Mouse (Mus musculus): ENCODE measurements at regions not wholly inside any gene's neighbourhood (a gene's known extent, or its start where the extent isn't known, plus 50 kb on each side); places are given as distances from the start of the nearest gene placed in this dataset.

- WGBS = 78% methylated on average over 3 of the region's 3 CpGs
- Histone ChIP-seq H3K4me3 (ENCODE audit: insufficient read depth, low read depth, low read length) (no peak overlapping the region), H3K27ac (ENCODE audit: insufficient read depth, low read depth, low read length) (no peak overlapping the region), H3K4me1 (ENCODE audit: control insufficient read depth, insufficient read depth, low read length) (no peaks in the 10 kb centered on the region)
- TF ChIP-seq CTCF (IDR thresholded peaks at IDR 0.05; ENCODE audit: insufficient read depth, low read depth, low read length) (no peak), POLR2A (IDR thresholded peaks at IDR 0.05; ENCODE audit: insufficient read depth, low read depth, low read length) (no peak)
These were observed 246.8 kb downstream of the Kcnj2 start for GRCm38 (mm10) chr11:111312802-111313201.

DNA sequence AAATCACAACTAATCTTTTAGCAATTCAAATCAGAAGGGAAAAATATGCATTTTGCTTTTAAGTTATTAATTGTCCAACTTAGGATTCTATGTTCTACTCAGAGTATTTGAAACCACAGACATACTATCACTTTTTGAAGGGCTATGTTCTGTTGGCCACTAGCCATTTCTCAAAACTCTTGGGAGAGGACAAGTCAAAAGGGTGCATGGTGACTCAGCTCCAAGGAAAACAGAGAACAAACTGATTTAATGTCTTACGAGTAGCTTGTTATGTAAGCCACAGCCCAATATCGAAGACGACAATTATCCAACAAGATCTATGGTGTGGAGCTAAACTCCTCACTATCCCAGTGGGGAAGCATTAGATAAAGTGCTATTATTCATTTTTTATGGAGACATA lies 247.6 kb downstream of the Kcnj2 start:
- no peak overlapping the region for H3K27ac ChIP-seq (ENCODE audit: insufficient read depth, low read depth, low read length)
- no peak for TF ChIP-seq CTCF (IDR thresholded peaks at IDR 0.05; ENCODE audit: insufficient read depth, low read depth, low read length)
- no peak for TF ChIP-seq POLR2A (IDR thresholded peaks at IDR 0.05; ENCODE audit: insufficient read depth, low read depth, low read length)
- 58% methylated on average over 3 of the region's 3 CpGs for WGBS

DNA sequence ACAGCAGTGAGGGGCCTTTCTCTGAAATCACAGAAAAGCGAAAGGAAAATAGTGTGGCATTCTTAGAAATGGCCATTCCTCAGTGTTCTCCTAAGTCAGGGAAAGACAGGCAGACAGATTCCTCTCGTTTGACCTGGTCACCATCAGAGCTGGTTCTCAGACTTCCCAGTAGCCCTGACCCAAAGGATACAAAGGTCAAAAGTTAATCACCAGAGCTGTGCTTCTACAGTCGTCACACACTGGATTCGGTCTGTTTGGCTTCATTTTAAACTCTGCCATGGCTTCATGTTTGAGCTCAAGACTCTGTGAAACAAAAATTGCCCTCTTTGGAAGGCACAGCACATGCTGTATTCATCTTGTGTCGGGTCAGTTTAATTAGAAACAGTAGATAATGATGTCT lies 255.6 kb downstream of the Kcnj2 start:
- TF ChIP-seq CTCF (IDR thresholded peaks at IDR 0.05; ENCODE audit: insufficient read depth, low read depth, low read length) (no peak), POLR2A (IDR thresholded peaks at IDR 0.05; ENCODE audit: insufficient read depth, low read depth, low read length) (no peak)
- no peak overlapping the region for H3K27ac ChIP-seq (ENCODE audit: insufficient read depth, low read depth, low read length)
- 77% methylated on average over 5 of the region's 5 CpGs for WGBS
- no peak overlapping the region for H3K4me3 ChIP-seq (ENCODE audit: insufficient read depth, low read depth, low read length)
- H3K4me1 ChIP-seq (ENCODE audit: control insufficient read depth, insufficient read depth, low read length) = no peaks in the 10 kb centered on the region

More for the DNA sequence above, 247.6 kb downstream of the Kcnj2 start:
- Histone ChIP-seq H3K4me3 (ENCODE audit: insufficient read depth, low read depth, low read length) (no peak overlapping the region), H3K4me1 (ENCODE audit: control insufficient read depth, insufficient read depth, low read length) (no peaks in the 10 kb centered on the region)

- H3K4me1 ChIP-seq (ENCODE audit: control insufficient read depth, insufficient read depth, low read length) = no peaks in the 10 kb centered on the region
- WGBS = 82% methylated on average over 5 of the region's 5 CpGs
- H3K27ac ChIP-seq (ENCODE audit: insufficient read depth, low read depth, low read length) = no peak overlapping the region
- TF ChIP-seq POLR2A (IDR thresholded peaks at IDR 0.05; ENCODE audit: insufficient read depth, low read depth, low read length) = no peak
- no peak for TF ChIP-seq CTCF (IDR thresholded peaks at IDR 0.05; ENCODE audit: insufficient read depth, low read depth, low read length)
- no peak overlapping the region for H3K4me3 ChIP-seq (ENCODE audit: insufficient read depth, low read depth, low read length)
These were observed 258.6 kb downstream of the Kcnj2 start for GRCm38 (mm10) chr11:111324453-111325010.

GRCm38 (mm10) chr11:111326915-111327314 lies 261.0 kb downstream of the Kcnj2 start:
- WGBS = 88% methylated on average over 3 of the region's 3 CpGs
- TF ChIP-seq CTCF (IDR thresholded peaks at IDR 0.05; ENCODE audit: insufficient read depth, low read depth, low read length) = no peak
- Histone ChIP-seq H3K4me1 (ENCODE audit: control insufficient read depth, insufficient read depth, low read length) (no peaks in the 10 kb centered on the region), H3K4me3 (ENCODE audit: insufficient read depth, low read depth, low read length) (no peak overlapping the region), H3K27ac (ENCODE audit: insufficient read depth, low read depth, low read length) (no peak overlapping the region)

DNA sequence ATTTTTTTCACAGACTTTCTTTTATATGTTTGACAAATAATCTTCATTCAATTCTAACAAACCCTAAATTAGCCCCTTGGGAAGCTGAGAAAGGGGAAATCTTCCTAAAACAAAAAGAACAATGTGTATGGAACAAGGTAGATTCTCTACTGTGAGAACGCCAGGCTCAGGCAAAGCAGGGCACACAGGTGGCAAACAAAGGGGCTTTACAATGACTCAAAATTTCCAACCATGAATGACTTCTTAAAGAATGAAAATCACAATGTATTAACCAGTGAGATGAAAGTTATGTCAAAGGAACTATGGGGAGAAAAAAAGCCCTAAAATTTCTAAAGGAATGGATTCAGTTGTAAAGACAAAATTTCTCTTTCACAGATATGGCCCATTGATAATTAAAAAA lies 262.3 kb downstream of the Kcnj2 start:
- Histone ChIP-seq H3K4me1 (ENCODE audit: control insufficient read depth, insufficient read depth, low read length) (no peaks in the 10 kb centered on the region), H3K27ac (ENCODE audit: insufficient read depth, low read depth, low read length) (no peak overlapping the region), H3K4me3 (ENCODE audit: insufficient read depth, low read depth, low read length) (no peak overlapping the region)
- 53% methylated on average over 1 of the region's 1 CpGs for WGBS
- no peak for TF ChIP-seq CTCF (IDR thresholded peaks at IDR 0.05; ENCODE audit: insufficient read depth, low read depth, low read length)

- H3K27ac ChIP-seq (ENCODE audit: insufficient read depth, low read depth, low read length) = no peak overlapping the region
- H3K4me1 ChIP-seq (ENCODE audit: control insufficient read depth, insufficient read depth, low read length) = no peaks in the 10 kb centered on the region
- H3K4me3 ChIP-seq (ENCODE audit: insufficient read depth, low read depth, low read length) = no peak overlapping the region
- TF ChIP-seq POLR2A (IDR thresholded peaks at IDR 0.05; ENCODE audit: insufficient read depth, low read depth, low read length) (no peak), CTCF (IDR thresholded peaks at IDR 0.05; ENCODE audit: insufficient read depth, low read depth, low read length) (no peak)
These were observed 265.6 kb downstream of the Kcnj2 start for GRCm38 (mm10) chr11:111331592-111331991.

GRCm38 (mm10) chr11:111333021-111333420 lies 267.1 kb downstream of the Kcnj2 start:
- Histone ChIP-seq H3K4me1 (ENCODE audit: control insufficient read depth, insufficient read depth, low read length) (no peaks in the 10 kb centered on the region), H3K27ac (ENCODE audit: insufficient read depth, low read depth, low read length) (no peak overlapping the region), H3K4me3 (ENCODE audit: insufficient read depth, low read depth, low read length) (no peak overlapping the region)
- TF ChIP-seq CTCF (IDR thresholded peaks at IDR 0.05; ENCODE audit: insufficient read depth, low read depth, low read length) (no peak), POLR2A (IDR thresholded peaks at IDR 0.05; ENCODE audit: insufficient read depth, low read depth, low read length) (no peak)
- WGBS = 68% methylated on average over 3 of the region's 3 CpGs

DNA sequence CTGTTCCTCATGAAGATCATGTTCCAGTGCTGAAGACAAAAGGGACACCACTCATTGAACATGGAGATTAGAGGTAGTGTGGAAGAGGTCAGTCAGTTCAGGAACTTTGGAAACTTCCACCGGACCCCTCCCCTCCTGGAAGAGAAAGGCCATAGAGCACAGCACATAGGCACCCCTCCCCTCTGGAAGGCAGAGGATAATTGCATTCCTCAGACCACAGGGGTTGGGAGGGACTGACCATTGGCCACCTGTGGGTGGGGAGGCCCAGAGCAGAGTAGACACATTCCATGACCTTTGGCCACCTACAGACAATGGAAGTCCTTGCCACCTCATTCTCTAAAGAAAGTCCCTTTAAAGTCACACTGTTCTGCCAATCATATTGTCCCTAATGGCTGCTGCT lies 281.6 kb downstream of the Kcnj2 start:
- Histone ChIP-seq H3K4me1 (ENCODE audit: control insufficient read depth, insufficient read depth, low read length) (no peaks in the 10 kb centered on the region), H3K4me3 (ENCODE audit: insufficient read depth, low read depth, low read length) (no peak overlapping the region), H3K27ac (ENCODE audit: insufficient read depth, low read depth, low read length) (no peak overlapping the region)
- WGBS = 13% methylated on average over 1 of the region's 1 CpGs
- TF ChIP-seq POLR2A (IDR thresholded peaks at IDR 0.05; ENCODE audit: insufficient read depth, low read depth, low read length) = no peak
- TF ChIP-seq CTCF (IDR thresholded peaks at IDR 0.05; ENCODE audit: insufficient read depth, low read depth, low read length) = no peak

DNA sequence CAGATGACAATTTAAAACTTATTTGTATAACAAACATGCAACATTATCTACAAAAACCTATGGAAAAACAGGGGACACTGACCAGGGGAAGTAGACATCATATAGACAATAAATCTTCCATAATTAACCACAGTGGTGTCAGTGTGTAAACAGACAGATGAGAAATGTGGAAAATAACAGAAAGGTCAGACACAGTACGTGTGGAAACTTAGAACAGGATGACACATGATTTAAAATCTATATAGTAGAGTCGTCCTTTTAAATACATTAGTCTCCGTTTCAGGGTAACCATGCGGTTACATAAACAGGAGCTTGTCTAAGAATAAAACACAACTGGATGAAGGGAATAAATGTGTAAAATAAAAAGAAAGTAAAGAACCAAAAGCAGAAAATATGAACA lies 284.1 kb downstream of the Kcnj2 start:
- H3K4me1 ChIP-seq (ENCODE audit: control insufficient read depth, insufficient read depth, low read length) = no peaks in the 10 kb centered on the region
- WGBS = 90% methylated on average over 4 of the region's 4 CpGs
- TF ChIP-seq POLR2A (IDR thresholded peaks at IDR 0.05; ENCODE audit: insufficient read depth, low read depth, low read length) (no peak), CTCF (IDR thresholded peaks at IDR 0.05; ENCODE audit: insufficient read depth, low read depth, low read length) (no peak)

More for the DNA sequence above, 284.1 kb downstream of the Kcnj2 start:
- H3K27ac ChIP-seq (ENCODE audit: insufficient read depth, low read depth, low read length) = no peak overlapping the region
- no peak overlapping the region for H3K4me3 ChIP-seq (ENCODE audit: insufficient read depth, low read depth, low read length)
